In the genomic region with DNA sequence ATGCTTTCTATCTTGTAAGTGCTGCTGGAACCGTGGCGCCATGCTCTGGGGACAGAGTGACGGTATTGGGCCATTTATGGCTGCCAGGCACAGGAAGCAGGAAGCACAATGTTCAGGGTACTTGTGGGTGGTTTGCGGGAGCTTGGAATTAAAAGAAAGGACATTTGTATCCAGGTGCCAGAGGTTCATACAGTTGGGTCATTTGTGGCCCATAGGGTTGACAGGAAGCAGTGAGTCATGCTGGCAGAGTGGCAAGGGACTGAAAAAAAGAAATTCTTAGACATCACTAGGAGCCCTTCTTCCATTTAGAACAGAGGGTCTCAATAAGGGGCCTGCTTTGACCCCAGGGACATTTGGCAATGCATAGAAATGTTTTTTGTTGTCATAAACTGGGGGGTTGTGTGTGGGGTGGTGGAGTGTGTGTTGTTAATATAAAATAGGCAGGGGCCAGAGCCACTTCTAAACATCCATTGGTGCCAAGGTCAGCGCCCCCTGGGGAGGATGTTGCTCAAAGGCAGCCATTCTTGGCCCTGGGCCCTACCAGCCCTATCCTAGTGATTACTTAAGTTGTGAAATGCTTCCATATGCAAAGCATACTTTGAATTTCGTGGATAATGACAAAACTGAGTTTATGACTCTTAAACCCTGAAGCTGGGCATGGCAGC, we compare ENCODE assay signal across 9 mouse cellular contexts. TPM values are rescaled to one million over a fixed set of nuclear protein-coding genes. Genes with fewer than 3 reads are reported as not detected.
DNase-seq lines count a peak whose midpoint lies in the region; ATAC-seq and TF ChIP-seq lines count a peak whose summit lies in the region.
"Had no signal": no experiment of that assay in that cellular context is flagged by ENCODE, and none has a peak within 500 bp of the region (broad histone marks: within the 10 kb centered on the region; RNA-seq: fewer than 3 reads in every experiment).

No protein-coding gene starts in this region.

- no peaks in the 10 kb centered on the region for H3K27me3 ChIP-seq in hindbrain, embryonic 16.5 days (replicated peaks; ENCODE audit: control insufficient read depth, insufficient read depth, low read length)
- H3K27me3 ChIP-seq in hindbrain, embryonic 12.5 days: no peaks in the 10 kb centered on the region
- no peaks in the 10 kb centered on the region for H3K27me3 ChIP-seq in midbrain, postnatal 0 days (ENCODE audit: insufficient read depth, low read length)
- no peaks in the 10 kb centered on the region for H3K27me3 ChIP-seq in midbrain, embryonic 10.5 days (ENCODE audit: low read depth, poor library complexity, severe bottlenecking)
- H3K27me3 ChIP-seq in lung, embryonic 16.5 days (ENCODE audit: control insufficient read depth, insufficient read depth, low read depth, low read length): no peaks in the 10 kb centered on the region
- H3K27me3 ChIP-seq: megakaryocyte, embryonic 14.5 days had no signal

- H3K4me3 ChIP-seq in hindbrain, embryonic 16.5 days (ENCODE audit: low read length): no peak overlapping the region
- H3K4me3 ChIP-seq in hindbrain, embryonic 12.5 days: no peak overlapping the region
- H3K4me3 ChIP-seq in midbrain, postnatal 0 days (ENCODE audit: low read depth, low read length): no peak overlapping the region
- no peak overlapping the region for H3K4me3 ChIP-seq in midbrain, embryonic 10.5 days
- H3K4me3 ChIP-seq in lung, embryonic 16.5 days (ENCODE audit: low read length): no peak overlapping the region
- H3K4me3 ChIP-seq: megakaryocyte, embryonic 14.5 days had no signal

- no peaks in the 10 kb centered on the region for H3K36me3 ChIP-seq in hindbrain, embryonic 16.5 days (ENCODE audit: control insufficient read depth, insufficient read depth, low read length)
- H3K36me3 ChIP-seq in hindbrain, embryonic 12.5 days: no peaks in the 10 kb centered on the region
- no peaks in the 10 kb centered on the region for H3K36me3 ChIP-seq in midbrain, postnatal 0 days (ENCODE audit: insufficient read depth, low read length)
- peaks cover 12% of the 10 kb centered on the region for H3K36me3 ChIP-seq in midbrain, embryonic 10.5 days
- no peaks in the 10 kb centered on the region for H3K36me3 ChIP-seq in lung, embryonic 16.5 days (ENCODE audit: control insufficient read depth, insufficient read depth, low read length)

- peaks cover 3% of the 10 kb centered on the region for H3K4me1 ChIP-seq in hindbrain, embryonic 16.5 days (ENCODE audit: control insufficient read depth, insufficient read depth, low read depth, low read length)
- H3K4me1 ChIP-seq in hindbrain, embryonic 12.5 days: no peaks in the 10 kb centered on the region
- H3K4me1 ChIP-seq in midbrain, postnatal 0 days (ENCODE audit: insufficient read depth, low read length): no peaks in the 10 kb centered on the region
- H3K4me1 ChIP-seq in midbrain, embryonic 10.5 days: no peaks in the 10 kb centered on the region
- peaks cover 5% of the 10 kb centered on the region; the same call in 1 of the 2 replicates for H3K4me1 ChIP-seq in lung, embryonic 16.5 days (replicated peaks; ENCODE audit: control insufficient read depth, insufficient read depth, low read length)

- no peak overlapping the region for H3K9ac ChIP-seq in hindbrain, embryonic 16.5 days (ENCODE audit: low read depth, low read length)
- H3K9ac ChIP-seq in hindbrain, embryonic 12.5 days: no peak overlapping the region
- H3K9ac ChIP-seq in midbrain, postnatal 0 days (replicated peaks; ENCODE audit: low read length, poor library complexity, severe bottlenecking): no peak overlapping the region
- no peak overlapping the region for H3K9ac ChIP-seq in lung, embryonic 16.5 days (ENCODE audit: low read length)

- 84% methylated on average over 6 of the region's 6 CpGs for WGBS in hindbrain, embryonic 16.5 days
- 86% methylated on average over 6 of the region's 6 CpGs for WGBS in hindbrain, embryonic 12.5 days
- 88% methylated on average over 6 of the region's 6 CpGs for WGBS in midbrain, postnatal 0 days
- WGBS in midbrain, embryonic 10.5 days: 89% methylated on average over 6 of the region's 6 CpGs
- 75% methylated on average over 6 of the region's 6 CpGs for WGBS in lung, embryonic 16.5 days

- no peak for TF ChIP-seq CTCF in midbrain, postnatal 0 days (IDR thresholded peaks at IDR 0.05)

- peak; percentile 17 for DNase-seq in midbrain, postnatal 0 days (ENCODE audit: low spot score)
- DNase-seq in midbrain, embryonic 10.5 days (ENCODE audit: low spot score): no peak
- peak; percentile 83 for DNase-seq in adrenal gland, postnatal 10 days
- DNase-seq in embryo, embryonic 10.5 days (ENCODE audit: low spot score): no peak
- no peak for DNase-seq in urinary bladder, adult 18-20 months (ENCODE audit: low spot score in 2 of 2)

- H3K4me2 ChIP-seq in hindbrain, embryonic 16.5 days (ENCODE audit: low read length): no peak overlapping the region
- H3K4me2 ChIP-seq in hindbrain, embryonic 12.5 days (replicated peaks): no peak overlapping the region
- no peak overlapping the region for H3K4me2 ChIP-seq in midbrain, postnatal 0 days (ENCODE audit: low read depth, low read length, poor library complexity, severe bottlenecking)
- H3K4me2 ChIP-seq in lung, embryonic 16.5 days (ENCODE audit: low read depth, low read length): no peak overlapping the region

- peak; percentile 40; the same call in 1 of the 2 replicates for ATAC-seq in hindbrain, embryonic 16.5 days
- ATAC-seq in hindbrain, embryonic 12.5 days (ENCODE audit: low FRiP score): no peak
- no peak for ATAC-seq in midbrain, postnatal 0 days (ENCODE audit: low FRiP score)
- ATAC-seq in lung, embryonic 16.5 days (ENCODE audit: low read depth): peak; percentile 86

- no peak overlapping the region for H3K27ac ChIP-seq in hindbrain, embryonic 16.5 days (ENCODE audit: low read depth, low read length)
- no peak overlapping the region for H3K27ac ChIP-seq in hindbrain, embryonic 12.5 days
- no peak overlapping the region for H3K27ac ChIP-seq in midbrain, postnatal 0 days (ENCODE audit: low read depth, low read length)
- no peak overlapping the region for H3K27ac ChIP-seq in midbrain, embryonic 10.5 days (replicated peaks)
- peak overlapping the region; percentile 41; the same call in 1 of the 2 replicates for H3K27ac ChIP-seq in lung, embryonic 16.5 days (ENCODE audit: low read length)

- no peaks in the 10 kb centered on the region for H3K9me3 ChIP-seq in hindbrain, embryonic 16.5 days (ENCODE audit: control insufficient read depth, low read length)
- H3K9me3 ChIP-seq in hindbrain, embryonic 12.5 days (replicated peaks): no peaks in the 10 kb centered on the region
- no peaks in the 10 kb centered on the region for H3K9me3 ChIP-seq in midbrain, postnatal 0 days (ENCODE audit: low read length)
- H3K9me3 ChIP-seq in midbrain, embryonic 10.5 days (replicated peaks): no peaks in the 10 kb centered on the region
- no peaks in the 10 kb centered on the region for H3K9me3 ChIP-seq in lung, embryonic 16.5 days (ENCODE audit: control insufficient read depth, low read length)

RNA-seq across cellular contexts. Expression of gene Aak1, which starts 25.5 kb away (rescaled TPM):
- 39.1 and 40.2 TPM in 2 replicates for polyA plus RNA-seq in hindbrain, embryonic 16.5 days (2015; fragmentation: Nextera tagmentation; extraction: Ambion mirVana)
- polyA plus RNA-seq in hindbrain, embryonic 12.5 days (2016; fragmentation: Nextera tagmentation; extraction: Ambion mirVana): 37.0 and 47.6 TPM in 2 replicates
- 74.4 and 79.2 TPM in 2 replicates for total RNA-seq in midbrain, postnatal 0 days (2014; rRNA removed)
- 29.1 and 41.8 TPM in 2 replicates for polyA plus RNA-seq in midbrain, postnatal 0 days (2015; fragmentation: Nextera tagmentation; extraction: Ambion mirVana)
- polyA plus RNA-seq in midbrain, embryonic 10.5 days (2016; fragmentation: Nextera tagmentation; extraction: Ambion mirVana): 10.2 and 15.4 TPM in 2 replicates
- 10 to 100 TPM; 63.1 to 69.5 TPM for total RNA-seq in adrenal gland, postnatal 10 days (2021)
- 11.6 and 12.4 TPM in 2 replicates for polyA plus RNA-seq in lung, embryonic 16.5 days (2015; fragmentation: Nextera tagmentation; extraction: Ambion mirVana)

Comparison
In these comparisons a context has a peak if more than half of its experiments do, and no peak if none do; other contexts are left out.
1. ATAC-seq: peak in hindbrain, embryonic 16.5 days (single experiment) and lung, embryonic 16.5 days (single experiment); none in hindbrain, embryonic 12.5 days (single experiment) and midbrain, postnatal 0 days (single experiment).
2. DNase-seq: peak in midbrain, postnatal 0 days (single experiment) and adrenal gland, postnatal 10 days (single experiment); none in midbrain, embryonic 10.5 days (single experiment), embryo, embryonic 10.5 days (single experiment) and urinary bladder, adult 18-20 months (0 of 2).